Mouse (Mus musculus): ENCODE measurements around the gene Tmem229a. TPM values are rescaled to one million over a fixed set of nuclear protein-coding genes. Genes with fewer than 3 reads are reported as not detected.
A peak's percentile ranks its signal among the peaks of the same experiment; 100 is the strongest.

Tmem229a gene
- polyA plus RNA-seq (2012; ENCODE audit: insufficient read depth, insufficient read length, low replicate concordance, missing spikeins) = not detected in 2 replicates

- TF ChIP-seq CTCF (IDR thresholded peaks at IDR 0.05; ENCODE audit: insufficient read depth, low read depth, low read length) (no peak), POLR2A (IDR thresholded peaks at IDR 0.05; ENCODE audit: insufficient read depth, low read depth, low read length) (peak; percentile 22; the same call in 1 of the 2 replicates)
- no peaks in the 10 kb centered on the region for H3K4me1 ChIP-seq (ENCODE audit: control insufficient read depth, insufficient read depth, low read length)
- peak within 1 kb of the TSS; percentile 68 for H3K4me3 ChIP-seq (ENCODE audit: insufficient read depth, low read depth, low read length)
- WGBS = 1% methylated on average over 46 of the region's 46 CpGs
- peak within 1 kb of the TSS; percentile 69 for H3K27ac ChIP-seq (ENCODE audit: insufficient read depth, low read depth, low read length)
These were observed at the start of gene Tmem229a for GRCm38 (mm10) chr6:24955946-24956585. Tmem229a (minus strand) TSS chr6:24956297.

- no peak overlapping the region for H3K27ac ChIP-seq (ENCODE audit: insufficient read depth, low read depth, low read length)
- WGBS = 79% methylated on average over 2 of the region's 2 CpGs
These were observed 37.7 kb upstream of the Tmem229a start for GRCm38 (mm10) chr6:24993754-24994153.

GRCm38 (mm10) chr6:24989836-24990235 lies 33.7 kb upstream of the Tmem229a start:
- no peak overlapping the region for H3K27ac ChIP-seq (ENCODE audit: insufficient read depth, low read depth, low read length)

More at GRCm38 (mm10) chr6:24993754-24994153, 37.7 kb upstream of the Tmem229a start:
- Histone ChIP-seq H3K4me3 (ENCODE audit: insufficient read depth, low read depth, low read length) (no peak overlapping the region), H3K4me1 (ENCODE audit: control insufficient read depth, insufficient read depth, low read length) (no peaks in the 10 kb centered on the region)
- no peak for TF ChIP-seq POLR2A (IDR thresholded peaks at IDR 0.05; ENCODE audit: insufficient read depth, low read depth, low read length)
- TF ChIP-seq CTCF (IDR thresholded peaks at IDR 0.05; ENCODE audit: insufficient read depth, low read depth, low read length) = no peak

DNA sequence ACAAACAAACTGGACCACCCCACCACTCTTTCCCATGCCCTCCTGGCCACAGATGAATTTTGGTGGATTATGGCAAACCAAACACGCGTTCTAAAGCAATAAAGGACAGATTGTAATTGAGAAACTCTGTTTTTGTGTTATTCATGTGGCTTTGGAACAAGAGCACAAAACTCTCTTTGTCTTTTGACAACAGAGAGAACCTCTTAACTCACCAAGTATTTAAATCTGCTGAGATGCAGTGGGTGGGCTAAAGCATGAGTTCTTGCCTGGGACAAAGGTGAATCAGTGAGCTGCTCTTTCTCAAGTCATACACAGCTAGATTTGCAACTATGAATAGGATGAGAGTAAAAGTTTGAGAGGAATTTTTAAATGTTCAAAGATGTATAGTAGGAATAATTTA lies 20.1 kb upstream of the Tmem229a start:
- no peak overlapping the region for H3K4me3 ChIP-seq (ENCODE audit: insufficient read depth, low read depth, low read length)
- WGBS = 51% methylated on average over 2 of the region's 2 CpGs
- no peak overlapping the region for H3K27ac ChIP-seq (ENCODE audit: insufficient read depth, low read depth, low read length)
- no peaks in the 10 kb centered on the region for H3K4me1 ChIP-seq (ENCODE audit: control insufficient read depth, insufficient read depth, low read length)
- TF ChIP-seq CTCF (IDR thresholded peaks at IDR 0.05; ENCODE audit: insufficient read depth, low read depth, low read length) (no peak), POLR2A (IDR thresholded peaks at IDR 0.05; ENCODE audit: insufficient read depth, low read depth, low read length) (no peak)

More at GRCm38 (mm10) chr6:24989836-24990235, 33.7 kb upstream of the Tmem229a start:
- TF ChIP-seq CTCF (IDR thresholded peaks at IDR 0.05; ENCODE audit: insufficient read depth, low read depth, low read length) = no peak
- TF ChIP-seq POLR2A (IDR thresholded peaks at IDR 0.05; ENCODE audit: insufficient read depth, low read depth, low read length) = no peak
- Histone ChIP-seq H3K4me1 (ENCODE audit: control insufficient read depth, insufficient read depth, low read length) (no peaks in the 10 kb centered on the region), H3K4me3 (ENCODE audit: insufficient read depth, low read depth, low read length) (no peak overlapping the region)

GRCm38 (mm10) chr6:24968471-24969223 lies 12.6 kb upstream of the Tmem229a start:
- 74% methylated on average over 3 of the region's 3 CpGs for WGBS
- Histone ChIP-seq H3K4me1 (ENCODE audit: control insufficient read depth, insufficient read depth, low read length) (no peaks in the 10 kb centered on the region), H3K27ac (ENCODE audit: insufficient read depth, low read depth, low read length) (no peak overlapping the region)

GRCm38 (mm10) chr6:24967726-24968125 lies 11.6 kb upstream of the Tmem229a start:
- Histone ChIP-seq H3K4me1 (ENCODE audit: control insufficient read depth, insufficient read depth, low read length) (no peaks in the 10 kb centered on the region), H3K4me3 (ENCODE audit: insufficient read depth, low read depth, low read length) (no peak overlapping the region), H3K27ac (ENCODE audit: insufficient read depth, low read depth, low read length) (no peak overlapping the region)
- 84% methylated on average over 7 of the region's 7 CpGs for WGBS
- TF ChIP-seq CTCF (IDR thresholded peaks at IDR 0.05; ENCODE audit: insufficient read depth, low read depth, low read length) (no peak), POLR2A (IDR thresholded peaks at IDR 0.05; ENCODE audit: insufficient read depth, low read depth, low read length) (no peak)

More at GRCm38 (mm10) chr6:24968471-24969223, 12.6 kb upstream of the Tmem229a start:
- H3K4me3 ChIP-seq (ENCODE audit: insufficient read depth, low read depth, low read length) = no peak overlapping the region
- TF ChIP-seq CTCF (IDR thresholded peaks at IDR 0.05; ENCODE audit: insufficient read depth, low read depth, low read length) (no peak), POLR2A (IDR thresholded peaks at IDR 0.05; ENCODE audit: insufficient read depth, low read depth, low read length) (no peak)

DNA sequence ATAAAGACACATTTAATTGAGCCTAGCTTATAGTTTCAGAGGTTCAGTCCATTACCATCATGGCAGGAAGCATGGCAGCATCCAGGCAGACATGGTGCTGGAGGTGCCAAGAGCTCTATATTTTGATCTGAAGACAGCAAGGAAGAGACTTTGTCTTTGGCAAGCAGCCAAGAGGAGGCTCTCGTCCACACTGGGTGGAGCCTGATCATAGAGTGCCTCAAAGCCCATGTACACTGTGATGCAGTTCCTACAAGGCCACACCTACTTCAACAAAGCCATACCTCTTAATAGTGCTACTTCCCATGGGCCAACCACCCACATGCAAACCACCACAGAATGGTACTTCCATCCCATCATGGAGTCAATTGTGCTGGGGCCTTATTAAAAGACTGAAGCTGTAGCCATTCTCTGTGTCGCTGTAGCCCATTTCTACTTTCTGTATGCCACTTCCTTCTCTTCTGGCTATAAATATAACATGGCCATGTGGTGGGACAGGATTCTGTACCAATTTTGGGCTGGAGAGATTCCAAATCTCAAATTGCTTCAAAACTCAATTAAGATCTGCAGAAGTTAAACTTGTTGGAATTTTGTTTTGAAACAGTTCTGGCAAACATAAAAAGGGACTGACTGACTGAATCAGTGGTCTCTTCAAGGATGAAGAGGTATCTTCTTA lies 10.0 kb upstream of the Tmem229a start:
- TF ChIP-seq CTCF (IDR thresholded peaks at IDR 0.05; ENCODE audit: insufficient read depth, low read depth, low read length) = no peak
- no peak for TF ChIP-seq POLR2A (IDR thresholded peaks at IDR 0.05; ENCODE audit: insufficient read depth, low read depth, low read length)
- WGBS = 75% methylated on average over 2 of the region's 2 CpGs
- no peak overlapping the region for H3K27ac ChIP-seq (ENCODE audit: insufficient read depth, low read depth, low read length)

GRCm38 (mm10) chr6:24963754-24964153 lies 7.7 kb upstream of the Tmem229a start:
- TF ChIP-seq CTCF (IDR thresholded peaks at IDR 0.05; ENCODE audit: insufficient read depth, low read depth, low read length) (no peak), POLR2A (IDR thresholded peaks at IDR 0.05; ENCODE audit: insufficient read depth, low read depth, low read length) (no peak)
- Histone ChIP-seq H3K4me1 (ENCODE audit: control insufficient read depth, insufficient read depth, low read length) (no peaks in the 10 kb centered on the region), H3K4me3 (ENCODE audit: insufficient read depth, low read depth, low read length) (no peak overlapping the region), H3K27ac (ENCODE audit: insufficient read depth, low read depth, low read length) (no peak overlapping the region)
- 91% methylated on average over 5 of the region's 5 CpGs for WGBS

More for the DNA sequence above, 10.0 kb upstream of the Tmem229a start:
- Histone ChIP-seq H3K4me3 (ENCODE audit: insufficient read depth, low read depth, low read length) (no peak overlapping the region), H3K4me1 (ENCODE audit: control insufficient read depth, insufficient read depth, low read length) (no peaks in the 10 kb centered on the region)
